Mouse (Mus musculus) left cerebral cortex, postnatal 4 days (tissue): ENCODE results near the gene Gm3880. TPM values are rescaled to one million over a fixed set of nuclear protein-coding genes. Genes with fewer than 3 reads are reported as not detected.
"Not testable (repeated sequence)": the region's sequence is repeated elsewhere in the genome, so short reads cannot be mapped to it uniquely, and the experiment has no call there.

Experiments used
- DNase-seq: peaks from one replicate; pipeline ENCODE4 v3.0.0-alpha.2; 2022
- intact Hi-C: fragments of 180-260 bp; cut with DNase I; formaldehyde crosslinking; loops from one replicate; pipeline ENCODE4 v1.15.1; 2025
- total RNA-seq, 2 experiments: library from RNA; stranded (reverse); gene quantifications; 2 replicates each; pipeline ENCODE4 v1.2.3; 2021

The Gm3880 gene
- total RNA-seq, result not detected

GRCm38 (mm10) chrX:102686872-102687271 lies at the start of gene Gm3880:
Gm3880 (minus strand) TSS chrX:102686972.
- intact Hi-C loops, DNase-seq: not testable (repeated sequence)

- DNase-seq, result peak; percentile 6
- intact Hi-C loops, result not testable (repeated sequence)
These were observed 37.5 kb upstream of the Gm3880 start for GRCm38 (mm10) chrX:102724226-102724625.

DNA sequence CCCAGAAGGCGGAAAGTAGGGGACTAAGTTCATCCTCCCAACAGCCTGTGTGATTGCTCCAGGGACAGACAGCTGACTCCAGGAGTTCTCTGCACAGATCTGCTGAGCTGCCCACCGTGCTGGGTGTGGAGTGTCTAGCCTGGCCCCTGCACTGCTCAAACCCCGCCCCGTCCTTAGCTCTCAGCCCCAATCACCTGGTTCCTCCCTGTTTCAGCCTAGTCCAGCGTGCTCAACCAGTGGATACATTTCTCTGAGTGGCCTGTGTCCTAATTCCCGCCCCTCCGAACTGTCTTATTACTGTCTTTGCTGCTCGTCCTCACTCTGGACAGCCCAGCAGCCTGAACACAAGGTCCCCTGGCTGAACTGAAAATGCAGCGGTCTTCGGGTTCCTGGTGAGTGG lies 20.8 kb upstream of the Gm3880 start, which contains the start of the genes Gm9112 and Dmrtc1b:
Gene Gm9112, minus strand, starts transcription at position 101 of the 400 bp plus-strand sequence.
Gene Dmrtc1b, plus strand, starts transcription at position 331 of the 400 bp plus-strand sequence.
- DNase-seq, intact Hi-C loops: not testable (repeated sequence)

DNA sequence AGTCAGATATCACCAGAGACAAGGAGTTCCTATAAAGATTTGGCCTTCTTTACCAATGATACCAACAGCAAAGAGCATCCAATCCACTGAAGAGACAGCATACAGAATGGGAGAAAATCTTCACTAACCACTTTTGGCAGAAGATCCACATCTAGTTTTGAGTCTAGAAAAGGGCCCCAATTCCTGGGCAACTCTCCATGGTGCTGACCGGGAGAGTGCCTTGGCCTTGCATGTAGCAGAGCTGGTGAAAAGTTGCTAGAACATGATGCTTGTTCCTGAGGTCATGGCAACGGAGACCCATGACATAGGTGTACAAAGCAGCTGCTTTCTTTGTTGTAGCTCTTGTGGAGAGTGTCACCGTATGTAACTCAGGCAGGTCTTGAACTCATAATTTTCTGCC lies 13.9 kb upstream of the Gm3880 start:
- DNase-seq, intact Hi-C loops: not testable (repeated sequence)

DNA sequence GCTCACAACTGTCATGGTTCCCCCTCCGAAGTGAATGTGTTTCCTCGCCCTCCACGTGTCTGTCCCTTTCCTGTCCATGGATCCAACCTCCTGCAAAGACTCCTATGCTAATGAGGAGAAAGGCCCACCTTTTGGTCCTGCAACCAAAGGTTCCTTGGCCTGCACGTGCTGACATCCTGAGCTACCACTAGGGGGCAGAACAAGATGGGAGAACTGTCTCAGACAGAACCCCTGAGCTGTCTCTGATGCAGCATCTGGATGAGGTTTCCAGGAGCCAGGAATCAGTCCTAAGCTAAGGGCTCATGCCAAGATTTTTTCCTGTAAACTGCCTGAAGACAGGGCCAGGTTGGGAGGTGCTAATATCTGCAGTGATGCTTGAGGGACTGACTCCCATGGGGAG lies 2.5 kb upstream of the Gm3880 start:
- intact Hi-C loops, result not testable (repeated sequence)
- DNase-seq, result peak; percentile 28

- DNase-seq, intact Hi-C loops: not testable (repeated sequence)
These were observed 2.1 kb downstream of the Gm3880 start for GRCm38 (mm10) chrX:102684706-102685105.

DNA sequence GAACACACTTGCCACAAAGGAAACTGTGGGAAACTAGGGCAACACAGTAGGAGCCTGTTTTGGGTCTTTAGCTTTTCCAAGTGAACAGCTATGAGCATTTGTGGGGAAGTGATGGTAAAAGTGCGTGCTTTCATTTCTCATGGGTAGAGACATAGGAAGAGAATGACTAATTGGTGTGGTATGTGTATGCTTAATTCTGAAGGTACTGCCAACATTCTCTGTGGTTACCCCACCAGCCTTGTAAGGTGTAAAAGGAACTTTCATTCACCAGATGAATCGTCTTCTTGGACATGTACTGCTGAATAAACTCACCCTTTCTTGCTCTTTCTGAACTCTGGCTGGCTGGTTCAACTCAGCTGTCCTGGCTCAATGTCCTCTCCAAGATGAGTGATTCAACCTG lies 20.1 kb downstream of the Gm3880 start:
- intact Hi-C loops, result loop anchor here (2.0 kb wide), 1 partner anchor 290 kb away; no protein-coding TSS in a partner anchor
- no peak for DNase-seq

- intact Hi-C loops, result no loop called here
These were observed 26.1 kb downstream of the Gm3880 start for GRCm38 (mm10) chrX:102660712-102661111.

GRCm38 (mm10) chrX:102645691-102646090 lies 41.1 kb downstream of the Gm3880 start:
- intact Hi-C loops, result no loop called here
- DNase-seq, result no peak

More at GRCm38 (mm10) chrX:102660712-102661111, 26.1 kb downstream of the Gm3880 start:
- no peak for DNase-seq

- intact Hi-C loops, result no loop called here
- no peak for DNase-seq
These were observed 41.6 kb downstream of the Gm3880 start for GRCm38 (mm10) chrX:102645146-102645545.

DNA sequence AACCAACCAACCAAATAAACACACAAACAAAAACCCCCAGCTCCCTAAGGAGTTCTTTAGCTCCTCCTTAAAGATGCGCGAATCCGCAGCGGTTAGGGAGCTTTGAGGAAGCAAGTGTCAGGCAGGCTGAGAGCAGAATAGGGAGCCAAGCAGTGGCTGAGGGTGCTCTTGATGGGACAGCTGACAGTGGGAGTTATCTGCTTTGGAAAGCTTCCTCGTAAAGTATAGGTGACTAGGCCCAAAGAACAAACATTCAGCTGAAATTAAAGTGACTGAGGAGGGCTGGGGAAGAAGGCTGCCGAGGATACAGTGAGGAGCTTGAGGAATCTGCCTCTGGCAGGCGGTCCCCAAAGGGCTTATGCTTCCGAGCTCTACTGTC lies 42.2 kb downstream of the Gm3880 start:
- intact Hi-C loops, result no loop called here
- no peak for DNase-seq

DNA sequence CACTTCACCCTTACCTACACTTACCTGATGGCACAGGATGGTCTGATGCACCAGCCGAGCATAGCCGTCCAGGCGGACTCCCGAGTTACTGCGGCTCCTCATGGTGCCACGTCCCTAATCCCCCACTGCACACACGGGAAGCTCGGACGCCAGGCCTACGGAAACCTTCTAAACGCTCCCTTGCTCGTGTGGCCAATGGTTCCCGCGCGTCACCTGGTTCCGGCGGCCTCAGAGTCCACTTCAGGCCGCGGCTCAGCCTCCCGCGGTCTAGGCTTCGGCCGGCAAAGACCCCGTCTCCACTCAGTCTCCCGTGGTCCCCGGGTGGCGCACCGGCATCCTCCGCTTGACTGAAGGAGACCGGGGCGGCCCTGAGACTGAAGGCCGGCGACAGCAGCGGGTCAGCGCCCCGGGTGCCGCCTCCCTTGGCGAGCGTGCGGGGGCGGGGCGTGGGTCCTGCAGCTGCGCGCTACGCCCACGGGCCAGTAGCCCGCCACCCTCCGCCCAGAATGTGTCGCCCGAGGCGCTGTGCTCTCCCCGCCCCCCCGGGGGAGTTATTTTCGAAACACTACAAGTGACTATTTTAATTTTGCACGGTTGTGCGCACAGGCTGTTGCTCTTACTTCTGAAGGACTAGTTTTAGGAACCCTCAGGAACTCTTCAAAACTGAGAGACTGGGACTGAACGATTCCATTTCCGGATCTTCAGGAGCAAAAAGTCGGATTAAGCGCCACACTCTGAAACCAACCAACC lies 42.8 kb downstream of the Gm3880 start, which contains the start of gene Phka1:
Gene Phka1, minus strand, starts transcription at position 424 of the 750 bp plus-strand sequence.
- peak; percentile 66 for DNase-seq
- intact Hi-C loops, result no loop called here

Other genes starting within 250 kb of the Gm3880 start
- 10 to 100 TPM; 10.7 to 10.8 TPM for gene Hdac8, start 181.6 kb downstream of the Gm3880 start, total RNA-seq
- gene Phka1, start 42.7 kb downstream of the Gm3880 start, total RNA-seq, result 10 to 100 TPM in 1 of 2 experiments, 1 to 10 TPM in 1; 9.3 to 10.0 TPM
- not detected for gene Gm9112, start 20.7 kb upstream of the Gm3880 start, total RNA-seq
- not detected for gene Dmrtc1b, start 20.9 kb upstream of the Gm3880 start, total RNA-seq
- not detected for gene Dmrtc1c1, start 116.0 kb upstream of the Gm3880 start, total RNA-seq
- gene Dmrtc1c2, start 167.6 kb upstream of the Gm3880 start, total RNA-seq, result not detected
- not detected for gene 1700031F05Rik, start 181.0 kb upstream of the Gm3880 start, total RNA-seq
- 1 to 10 TPM; 1.2 to 1.3 TPM for gene Dmrtc1a, start 221.7 kb upstream of the Gm3880 start, total RNA-seq
- gene 1700011M02Rik, start 221.9 kb upstream of the Gm3880 start, total RNA-seq, result not detected
- gene 1700018G05Rik, start 241.4 kb upstream of the Gm3880 start, total RNA-seq, result not detected